Mouse (Mus musculus) kidney, embryonic 15.5 days (tissue): ENCODE measurements around the gene Rgs9bp. TPM values are rescaled to one million over a fixed set of nuclear protein-coding genes. Genes with fewer than 3 reads are reported as not detected.
"Not testable (repeated sequence)": the region's sequence is repeated elsewhere in the genome, so short reads cannot be mapped to it uniquely, and the experiment has no call there.

Experiments used
- ATAC-seq: fragments of 200-750 bp; cut with Nextera tagmentation; replicated peaks from 2 replicates; pipeline ENCODE4 v1.8.0; 2017; ENCODE audit warnings: moderate TSS enrichment; ENCODE audit not compliant: low FRiP score
- H3K27ac ChIP-seq: fragments of 300-500 bp; sonication (generic); 2 replicates; pipeline ENCODE4 v1.5.1; 2015; ENCODE audit warnings: mild to moderate bottlenecking, inconsistent platforms
- H3K27me3 ChIP-seq: fragments of 300-500 bp; sonication (generic); 2 replicates; pipeline ENCODE4 v1.6.1; 2015; ENCODE audit warnings: inconsistent platforms
- H3K36me3 ChIP-seq: fragments of 300-500 bp; sonication (generic); 2 replicates; pipeline ENCODE4 v1.6.1; 2015; ENCODE audit warnings: inconsistent platforms
- H3K4me1 ChIP-seq: fragments of 300-500 bp; sonication (generic); 2 replicates; pipeline ENCODE4 v1.6.1; 2015; ENCODE audit warnings: inconsistent platforms
- H3K4me2 ChIP-seq: fragments of 300-500 bp; sonication (generic); 2 replicates; pipeline ENCODE4 v1.6.1; 2015; ENCODE audit warnings: moderate library complexity, mild to moderate bottlenecking, inconsistent platforms
- H3K4me3 ChIP-seq: fragments of 300-500 bp; sonication (generic); replicated peaks from 2 replicates; pipeline ENCODE4 v1.5.1; 2015; ENCODE audit warnings: mild to moderate bottlenecking, inconsistent platforms
- H3K9ac ChIP-seq: fragments of 300-500 bp; sonication (generic); 2 replicates; pipeline ENCODE4 v1.6.1; 2015; ENCODE audit warnings: mild to moderate bottlenecking, inconsistent platforms
- H3K9me3 ChIP-seq: fragments of 300-500 bp; sonication (generic); replicated peaks from 2 replicates; pipeline ENCODE4 v1.6.1; 2016; ENCODE audit warnings: inconsistent platforms
- WGBS: fragments of 180-500 bp; shearing (Covaris S2); methylation state at CpG from one replicate; pipeline ENCODE4 v1.1.7; 2015; ENCODE audit warnings: mixed read lengths; 5-methylcytosine and 5-hydroxymethylcytosine counted together
- polyA plus RNA-seq: library from polyadenylated mRNA; unstranded; fragments of >200 nt; fragmentation: Nextera tagmentation; extraction: Ambion mirVana; gene quantifications from 2 replicates; pipeline ENCODE4 v1.2.1, GENCODE M21; 2015

The Rgs9bp gene
- polyA plus RNA-seq, 1 experiment from 2014 or later = 0.23 TPM

GRCm38 (mm10) chr7:35555224-35556204 lies 29.9 kb downstream of the Rgs9bp start:
- H3K9ac ChIP-seq = peak overlapping the region; percentile 86
- under 1% methylated on average over 88 of the region's 93 CpGs for WGBS
- H3K4me1 ChIP-seq = peaks cover 20% of the 10 kb centered on the region
- no peaks in the 10 kb centered on the region for H3K9me3 ChIP-seq
- peak overlapping the region; percentile 98 for H3K4me2 ChIP-seq
- ATAC-seq = peak; percentile 94
- peaks cover 13% of the 10 kb centered on the region for H3K36me3 ChIP-seq
- peak overlapping the region; percentile 83 for H3K4me3 ChIP-seq
- H3K27me3 ChIP-seq = no peaks in the 10 kb centered on the region
- peak overlapping the region; percentile 98 for H3K27ac ChIP-seq

- Histone ChIP-seq H3K9ac (peak overlapping the region; percentile 86), H3K27me3 (no peaks in the 10 kb centered on the region), H3K9me3 (no peaks in the 10 kb centered on the region), H3K36me3 (peaks cover 22% of the 10 kb centered on the region), H3K4me1 (peaks cover 20% of the 10 kb centered on the region), H3K4me3 (peak overlapping the region; percentile 83), H3K4me2 (peak overlapping the region; percentile 98), H3K27ac (peak overlapping the region; percentile 98)
- peak; percentile 55 for ATAC-seq
- 5% methylated on average over 28 of the region's 28 CpGs for WGBS
These were observed 30.7 kb downstream of the Rgs9bp start for GRCm38 (mm10) chr7:35554605-35555175.

- Histone ChIP-seq H3K9me3 (no peaks in the 10 kb centered on the region), H3K4me2 (peak overlapping the region; percentile 98), H3K27ac (no peak overlapping the region), H3K36me3 (peaks cover 28% of the 10 kb centered on the region), H3K9ac (0 out of 2 replicates have a peak overlapping the region, but pooled peaks have one; percentile 86), H3K4me1 (peaks cover 20% of the 10 kb centered on the region), H3K4me3 (peak overlapping the region; percentile 83), H3K27me3 (no peaks in the 10 kb centered on the region)
- ATAC-seq = no peak
- 71% methylated on average over 10 of the region's 10 CpGs for WGBS
These were observed 31.4 kb downstream of the Rgs9bp start for GRCm38 (mm10) chr7:35553751-35554604.

GRCm38 (mm10) chr7:35545881-35546280 lies 39.5 kb downstream of the Rgs9bp start:
- H3K4me2 ChIP-seq = no peak overlapping the region
- ATAC-seq = no peak
- no peaks in the 10 kb centered on the region for H3K27me3 ChIP-seq
- H3K9me3 ChIP-seq = no peaks in the 10 kb centered on the region
- no peaks in the 10 kb centered on the region for H3K4me1 ChIP-seq
- peaks cover 45% of the 10 kb centered on the region for H3K36me3 ChIP-seq
- no peak overlapping the region for H3K9ac ChIP-seq
- H3K27ac ChIP-seq = no peak overlapping the region
- H3K4me3 ChIP-seq = no peak overlapping the region
- 31% methylated on average over 4 of the region's 4 CpGs for WGBS

- Histone ChIP-seq H3K4me2 (no peak within 1 kb of the TSS), H3K9me3 (no peaks in the 10 kb centered on the region), H3K36me3 (no peaks in the 10 kb centered on the region), H3K27ac (no peak within 1 kb of the TSS), H3K9ac (no peak within 1 kb of the TSS), H3K4me1 (no peaks in the 10 kb centered on the region), H3K4me3 (no peak within 1 kb of the TSS), H3K27me3 (no peaks in the 10 kb centered on the region)
- no peak for ATAC-seq
- 87% methylated on average over 17 of the region's 17 CpGs for WGBS
These were observed 47.8 kb downstream of the Rgs9bp start, which contains the start of gene Tdrd12 for GRCm38 (mm10) chr7:35537562-35537961. Gene Tdrd12 (minus strand): TSS chr7:35537745.

GRCm38 (mm10) chr7:35535750-35536512 lies 49.5 kb downstream of the Rgs9bp start:
- H3K4me2 ChIP-seq = no peak overlapping the region
- no peak overlapping the region for H3K4me3 ChIP-seq
- H3K27me3 ChIP-seq = no peaks in the 10 kb centered on the region
- H3K9ac ChIP-seq = no peak overlapping the region
- 64% methylated on average over 12 of the region's 12 CpGs for WGBS
- no peaks in the 10 kb centered on the region for H3K36me3 ChIP-seq
- no peak for ATAC-seq
- H3K27ac ChIP-seq = no peak overlapping the region
- no peaks in the 10 kb centered on the region for H3K4me1 ChIP-seq
- H3K9me3 ChIP-seq = no peaks in the 10 kb centered on the region

- H3K27ac ChIP-seq, H3K4me3 ChIP-seq, ATAC-seq, H3K9me3 ChIP-seq, H3K36me3 ChIP-seq, H3K4me2 ChIP-seq, H3K9ac ChIP-seq, H3K4me1 ChIP-seq, H3K27me3 ChIP-seq: not testable (repeated sequence)
- 72% methylated on average over 1 of the region's 1 CpGs for WGBS
These were observed 54.8 kb downstream of the Rgs9bp start for GRCm38 (mm10) chr7:35530544-35530943.

- 75% methylated on average over 3 of the region's 3 CpGs for WGBS
- ATAC-seq = no peak
- no peaks in the 10 kb centered on the region for H3K27me3 ChIP-seq
- H3K4me2 ChIP-seq = no peak overlapping the region
- H3K4me3 ChIP-seq = no peak overlapping the region
- no peak overlapping the region for H3K9ac ChIP-seq
- H3K36me3 ChIP-seq = no peaks in the 10 kb centered on the region
- H3K9me3 ChIP-seq = no peaks in the 10 kb centered on the region
- H3K27ac ChIP-seq = no peak overlapping the region
- no peaks in the 10 kb centered on the region for H3K4me1 ChIP-seq
These were observed 55.4 kb downstream of the Rgs9bp start for GRCm38 (mm10) chr7:35530026-35530425.

Other genes starting within 250 kb of the Rgs9bp start
- gene Faap24, start 188.7 kb downstream of the Rgs9bp start, polyA plus RNA-seq = 19.4 and 20.2 TPM in 2 replicates
- gene Cep89, start 188.5 kb downstream of the Rgs9bp start, polyA plus RNA-seq = 53.9 and 63.3 TPM in 2 replicates
- gene Slc7a9, start 136.8 kb downstream of the Rgs9bp start, polyA plus RNA-seq = 8.4 and 9.2 TPM in 2 replicates
- gene Tdrd12, start 47.8 kb downstream of the Rgs9bp start, polyA plus RNA-seq = 0.23 and 0.43 TPM in 2 replicates
- 66.6 and 68.0 TPM in 2 replicates for gene Nudt19, start 29.3 kb downstream of the Rgs9bp start, polyA plus RNA-seq
- gene Ankrd27, start 662 bp upstream of the Rgs9bp start, polyA plus RNA-seq = 34.3 and 38.7 TPM in 2 replicates
- gene Pdcd5, start 61.9 kb upstream of the Rgs9bp start, polyA plus RNA-seq = 240 and 241 TPM in 2 replicates
- gene Dpy19l3, start 168.9 kb upstream of the Rgs9bp start, polyA plus RNA-seq = 26.1 and 26.9 TPM in 2 replicates
- gene Zfp507, start 217.4 kb upstream of the Rgs9bp start, polyA plus RNA-seq = 20.3 and 21.5 TPM in 2 replicates